Mouse (Mus musculus): ENCODE data around the gene Lrrc42.

Lrrc42 gene

DNA sequence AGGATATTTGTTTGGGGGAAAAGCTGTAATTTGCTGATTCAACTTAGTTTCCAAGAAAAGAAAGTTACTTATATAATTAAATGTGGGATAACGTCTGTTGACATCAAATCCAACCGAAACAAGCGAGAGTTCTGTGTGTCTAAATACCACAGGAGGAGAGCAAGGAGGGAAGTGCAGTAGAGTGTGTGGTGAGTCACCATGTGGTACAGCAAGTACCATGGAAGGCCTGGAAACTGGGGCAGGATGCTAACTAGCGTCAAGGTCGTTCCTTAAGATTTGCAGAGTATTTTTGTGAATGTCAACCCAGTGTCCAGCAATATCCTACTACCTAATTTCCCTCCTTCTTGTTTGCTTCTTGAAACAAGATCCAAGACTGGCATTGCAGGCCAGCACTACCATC lies 55.3 kb downstream of the Lrrc42 start:
- no peak for DNase-seq (ENCODE audit: low spot score in 2 of 2)

- no peak for DNase-seq (ENCODE audit: low spot score in 2 of 2)
These were observed 56.9 kb downstream of the Lrrc42 start for GRCm38 (mm10) chr4:107196454-107196853.

DNA sequence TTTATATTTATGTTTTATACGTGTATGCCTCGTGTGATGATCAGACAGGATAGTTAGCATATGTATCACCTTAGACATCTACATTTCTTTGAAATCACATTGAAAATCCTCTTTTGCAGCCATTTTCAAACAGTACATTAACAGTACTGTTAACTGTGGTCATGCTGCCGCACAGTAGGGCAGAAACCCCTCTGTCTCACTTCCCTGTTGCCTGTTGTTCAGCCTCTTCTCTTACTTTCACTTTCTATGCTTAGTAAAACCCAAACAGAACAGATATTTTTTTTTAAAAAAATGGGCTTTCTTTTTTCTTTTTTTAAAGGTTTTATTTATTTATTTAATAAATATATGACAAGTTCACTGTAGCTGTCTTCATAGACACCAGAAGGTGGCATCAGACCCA lies 59.5 kb downstream of the Lrrc42 start:
- DNase-seq (ENCODE audit: low spot score in 2 of 2), result no peak

- DNase-seq (ENCODE audit: low spot score in 2 of 2), result no peak
These were observed 67.6 kb downstream of the Lrrc42 start for GRCm38 (mm10) chr4:107185703-107186102.

Data from left cerebral cortex, adult 9 months (tissue).